Mouse (Mus musculus) spleen, postnatal 36 days (tissue): ENCODE measurements around the gene Ptpn21.

Source experiments
- DNase-seq, 2 experiments: peaks; one replicate each; pipeline ENCODE4 v3.0.0; 2022; ENCODE audit warnings: low spot score in 2 of 2, mixed read lengths in 1 of 2

Gene Ptpn21

GRCm38 (mm10) chr12:98736951-98737800, at the start of gene Ptpn21:
Gene Ptpn21 (minus strand): TSS chr12:98737405.
- no peak for DNase-seq

GRCm38 (mm10) chr12:98784251-98784650, 47.0 kb upstream of the Ptpn21 start:
- DNase-seq, result no peak

- DNase-seq, result no peak
Observed at GRCm38 (mm10) chr12:98779148-98779547, 41.9 kb upstream of the Ptpn21 start.

- DNase-seq, result no peak
Observed at GRCm38 (mm10) chr12:98777509-98777908, 40.3 kb upstream of the Ptpn21 start.

DNA sequence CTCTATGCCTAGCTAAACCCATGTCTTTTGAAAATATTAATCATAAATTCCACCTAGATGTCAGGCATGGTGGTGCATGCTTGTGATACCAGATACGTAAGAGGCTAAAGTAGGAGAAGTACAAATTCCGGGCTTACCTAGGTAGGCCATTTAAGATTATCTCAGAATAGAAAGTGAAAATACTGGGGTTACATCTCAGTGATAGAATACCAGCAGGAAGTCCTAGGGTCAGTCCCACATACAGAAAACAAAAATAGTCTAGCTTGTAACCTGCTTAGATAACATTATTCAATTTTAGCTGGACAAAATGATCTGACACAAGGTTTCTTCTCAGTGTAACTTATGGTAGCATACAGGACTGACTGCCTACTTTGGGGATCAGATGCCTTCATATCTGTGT, 29.0 kb upstream of the Ptpn21 start:
- DNase-seq, result no peak

DNA sequence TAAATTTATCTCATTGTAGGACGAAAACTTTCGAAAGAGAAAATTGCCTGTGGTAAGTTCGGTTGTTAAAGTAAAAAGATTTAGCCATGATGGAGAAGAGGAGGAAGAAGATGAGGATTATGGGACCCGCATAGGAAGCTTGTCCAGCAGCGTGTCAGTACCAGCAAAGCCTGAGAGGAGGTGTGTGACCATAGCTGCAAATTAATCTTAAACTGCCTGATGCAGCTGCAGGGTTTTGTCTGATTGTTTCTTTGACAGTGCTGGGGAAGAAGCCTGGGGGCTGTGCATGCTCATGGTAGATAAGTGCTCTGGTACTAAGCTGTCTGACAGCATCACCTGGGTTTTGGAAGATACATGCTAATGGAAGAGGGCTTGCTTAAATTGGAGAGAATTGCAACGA, 22.5 kb upstream of the Ptpn21 start:
- DNase-seq, result no peak

DNA sequence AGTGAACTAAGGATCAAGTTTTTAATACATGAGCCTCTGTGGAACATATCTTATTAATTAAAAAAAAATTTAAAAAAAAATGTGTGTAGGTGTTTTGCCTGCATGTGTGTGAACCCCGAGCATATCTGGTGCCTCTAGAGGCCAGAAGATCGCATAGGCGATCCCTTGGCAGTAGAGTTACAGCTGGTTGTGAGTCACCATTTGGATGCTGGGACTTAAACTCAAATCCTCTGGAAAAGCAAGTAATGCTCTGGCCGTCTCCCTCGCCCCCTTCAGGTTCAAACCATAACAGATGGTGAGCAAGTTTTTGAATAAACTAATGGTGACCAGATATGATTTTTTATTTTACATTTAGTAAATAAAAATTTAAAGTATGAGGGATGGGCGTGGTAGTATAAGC, 20.4 kb upstream of the Ptpn21 start:
- no peak for DNase-seq

DNA sequence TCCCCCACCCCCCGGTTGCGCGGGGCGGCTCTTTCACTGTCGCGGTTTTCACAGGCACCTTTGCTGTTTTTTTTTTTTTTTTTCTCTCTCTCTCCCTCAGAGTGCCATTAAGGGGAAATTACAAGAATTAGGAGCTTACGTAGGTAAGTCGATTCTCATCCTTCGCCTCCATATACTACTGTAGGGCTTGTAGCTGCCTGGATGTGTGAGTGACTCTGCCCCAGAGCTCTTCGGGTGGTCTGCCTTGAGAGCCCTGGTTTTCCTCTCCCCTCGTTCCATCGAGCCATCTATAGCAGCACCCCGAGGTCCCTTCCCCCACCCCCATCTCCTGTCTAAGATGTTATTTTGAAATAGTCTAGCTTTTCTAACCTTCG, 10.2 kb upstream of the Ptpn21 start:
- no peak for DNase-seq

GRCm38 (mm10) chr12:98746746-98747379, 9.7 kb upstream of the Ptpn21 start, which contains the start of gene Zc3h14:
Gene Zc3h14 (plus strand): TSS chr12:98746964.
- peak; percentile 92 to 93 for DNase-seq

GRCm38 (mm10) chr12:98746131-98746530, 8.9 kb upstream of the Ptpn21 start:
- peak; percentile 59 to 68 for DNase-seq

GRCm38 (mm10) chr12:98745626-98746025, 8.4 kb upstream of the Ptpn21 start:
- no peak for DNase-seq

GRCm38 (mm10) chr12:98741011-98741501, 3.9 kb upstream of the Ptpn21 start:
- no peak for DNase-seq

DNA sequence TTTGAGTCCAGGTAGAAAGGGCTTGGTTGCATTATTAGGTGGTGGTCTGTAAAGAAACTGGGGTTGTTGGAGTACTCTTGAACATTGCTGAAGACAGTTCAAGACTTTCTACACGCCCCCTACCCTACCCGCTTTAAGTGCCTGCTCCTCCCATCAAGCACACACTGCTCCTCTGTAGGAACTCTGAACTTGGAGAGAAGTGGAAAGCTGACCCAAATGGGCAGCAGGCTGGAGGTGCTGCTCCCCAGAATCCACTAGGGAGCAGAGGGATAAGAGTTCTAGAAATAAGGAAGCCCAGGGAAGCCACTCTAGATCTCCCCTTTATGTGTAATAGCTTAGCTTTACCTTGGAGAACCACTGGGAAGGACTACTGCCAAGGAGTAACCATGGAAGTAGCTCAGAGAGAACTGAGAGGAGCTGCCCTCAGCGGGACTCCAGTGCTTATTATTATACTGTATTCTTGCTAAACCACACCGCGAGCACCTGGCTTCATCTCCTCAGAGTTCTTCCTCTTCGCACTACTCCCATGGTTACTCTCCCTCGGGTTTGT, 671 bp upstream of the Ptpn21 start:
- DNase-seq, result no peak

DNA sequence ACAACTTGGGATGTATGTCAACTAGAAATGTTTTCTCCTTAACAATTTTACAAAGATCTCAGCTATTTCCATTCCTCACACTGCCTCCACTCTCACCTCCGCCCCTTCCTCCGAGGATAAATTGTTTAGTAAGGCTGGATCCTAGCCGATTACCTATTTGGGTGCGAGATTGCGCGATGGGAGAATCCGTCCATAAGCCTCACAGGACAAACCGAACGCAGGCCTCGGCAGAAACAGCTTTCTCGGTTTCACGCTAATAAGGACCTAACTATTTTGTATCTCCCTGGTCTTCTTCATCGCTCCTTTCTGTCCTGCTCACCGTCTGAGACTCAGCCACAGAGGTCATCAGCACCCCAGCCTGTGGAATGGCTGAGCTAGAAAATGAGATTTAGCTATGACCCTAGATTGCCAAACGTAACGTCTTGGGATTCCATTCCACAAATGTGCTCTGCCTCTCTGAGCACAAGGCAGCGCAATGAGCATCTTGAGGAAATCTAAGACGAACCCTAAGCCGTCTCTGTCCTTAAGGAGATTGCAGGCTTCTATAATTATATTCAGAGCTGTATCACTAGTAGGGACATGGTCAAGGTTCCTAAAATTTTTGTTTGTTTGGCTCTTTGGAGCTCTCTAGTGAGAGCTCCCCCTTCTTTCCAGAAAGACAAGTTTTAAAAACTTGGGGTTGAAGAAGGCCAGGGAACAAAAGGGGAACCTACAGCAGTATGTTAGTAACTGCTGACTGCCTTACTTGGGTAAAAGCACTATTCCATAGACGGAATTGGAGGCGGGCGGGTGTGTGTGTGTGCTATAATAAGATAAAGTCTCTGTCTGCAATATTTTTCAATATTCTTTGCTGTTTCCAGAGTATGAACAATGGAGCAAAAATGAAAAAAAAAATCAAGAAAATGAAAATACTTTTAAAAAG, 2.1 kb downstream of the Ptpn21 start:
- no peak for DNase-seq

GRCm38 (mm10) chr12:98734246-98734879, 2.8 kb downstream of the Ptpn21 start:
- DNase-seq, result peak; percentile 72 to 79

- no peak for DNase-seq
Observed at GRCm38 (mm10) chr12:98733776-98734175, 3.4 kb downstream of the Ptpn21 start.

DNA sequence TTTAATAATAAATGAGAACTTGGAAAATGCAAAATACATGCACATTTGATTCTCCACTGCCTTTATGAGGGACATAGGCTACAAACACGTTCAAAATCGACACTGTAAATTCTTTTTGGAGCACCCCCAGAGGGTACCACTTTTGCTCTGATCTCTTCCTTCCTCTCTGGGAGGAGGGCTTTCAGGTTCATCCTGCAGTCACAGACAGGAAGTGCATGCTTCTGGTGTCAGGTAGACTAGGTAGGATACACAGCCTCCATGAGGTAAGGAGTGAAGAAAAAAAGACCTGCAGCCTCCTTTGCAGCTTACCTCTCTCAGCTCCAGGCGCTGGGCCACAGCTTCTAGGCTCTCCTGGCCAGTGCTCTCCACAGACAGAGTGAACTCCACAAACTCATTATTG, 4.0 kb downstream of the Ptpn21 start:
- DNase-seq, result no peak

DNA sequence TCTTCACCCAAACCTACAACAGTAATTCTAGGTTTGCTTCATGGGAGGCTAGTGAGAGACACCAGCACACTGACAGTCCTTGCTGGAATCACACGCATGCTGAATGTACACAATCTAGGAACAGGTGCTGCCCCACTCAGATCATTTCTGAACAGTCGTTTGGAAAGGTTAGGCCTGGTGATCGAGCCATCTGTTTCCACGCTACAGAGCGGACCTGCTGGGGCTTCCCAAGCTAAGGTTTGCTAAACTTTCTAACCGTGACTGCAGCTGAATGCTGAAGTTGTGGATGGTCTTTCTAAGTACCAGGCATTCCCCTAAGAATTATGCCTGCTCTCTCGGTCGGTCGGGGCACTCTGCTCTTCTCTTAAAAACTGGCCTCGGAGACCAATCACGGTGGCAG, 6.5 kb downstream of the Ptpn21 start:
- no peak for DNase-seq

DNA sequence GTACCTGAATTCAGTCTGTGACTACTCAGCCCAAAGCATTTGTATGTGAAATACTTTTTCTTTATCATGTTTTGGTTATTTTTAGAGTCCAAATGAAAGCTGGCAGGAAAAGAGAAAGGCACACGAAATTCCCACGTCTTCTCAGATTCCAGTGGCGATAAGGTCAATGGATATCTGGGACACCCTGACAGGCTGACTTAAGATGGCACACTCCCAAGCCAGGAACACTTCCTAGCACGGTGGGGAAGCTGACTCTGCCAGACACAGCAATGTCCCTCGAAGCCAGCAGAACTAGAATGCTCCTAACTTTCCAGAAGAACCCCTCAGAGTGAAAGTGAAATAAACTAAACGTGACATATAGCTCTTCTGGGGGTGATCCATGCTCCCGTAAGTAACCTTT, 10.0 kb downstream of the Ptpn21 start:
- DNase-seq, result no peak

GRCm38 (mm10) chr12:98726078-98726477, 11.1 kb downstream of the Ptpn21 start:
- no peak for DNase-seq

GRCm38 (mm10) chr12:98724976-98725375, 12.2 kb downstream of the Ptpn21 start:
- DNase-seq, result no peak
